Mouse (Mus musculus) bone marrow, adult 2 months (tissue): ENCODE data around the gene Chac2.

Source experiments
- CTCF ChIP-seq: fragments of 200-500 bp; IDR thresholded peaks from 2 replicates; pipeline ENCODE4 v1.5.1; 2011; ENCODE audit warnings: low read length, control low read depth; ENCODE audit not compliant: control insufficient read depth, insufficient read depth
- POLR2A ChIP-seq: fragments of 200-500 bp; IDR thresholded peaks from 2 replicates; pipeline ENCODE4 v1.6.1; 2011; ENCODE audit warnings: low read depth, mild to moderate bottlenecking, control low read depth, low read length, borderline replicate concordance; ENCODE audit not compliant: control insufficient read depth

- TF ChIP-seq POLR2A (no peak), CTCF (no peak)
Measured at GRCm38 (mm10) chr11:31034958-31035357, 48.8 kb upstream of the Chac2 start.
